Mouse (Mus musculus): ENCODE results near the gene Lamc1. TPM values are rescaled to one million over a fixed set of nuclear protein-coding genes. Genes with fewer than 3 reads are reported as not detected.
"Not testable (repeated sequence)": the region's sequence is repeated elsewhere in the genome, so short reads cannot be mapped to it uniquely, and the experiment has no call there.

The Lamc1 gene
- polyA plus RNA-seq, 1 experiment = 116 TPM

GRCm38 (mm10) chr1:153360556-153360955 lies 28.0 kb upstream of the Lamc1 start:
- DNase-seq = no peak
- Histone ChIP-seq H3K4me1 (ENCODE audit: control insufficient read depth, insufficient read depth, low read length) (no peaks in the 10 kb centered on the region), H3K4me3 (replicated peaks; ENCODE audit: extremely low read depth, low read depth, low read length) (no peak overlapping the region)
- TF ChIP-seq CTCF (IDR thresholded peaks at IDR 0.05; ENCODE audit: insufficient read depth, low read length) (no peak), POLR2A (IDR thresholded peaks at IDR 0.05; ENCODE audit: borderline replicate concordance, extremely low read depth, low read depth, low read length) (no peak)
- 55% methylated on average over 3 of the region's 3 CpGs for WGBS

- WGBS = 97% methylated on average over 1 of the region's 1 CpGs
- no peak overlapping the region for H3K4me3 ChIP-seq (replicated peaks; ENCODE audit: extremely low read depth, low read depth, low read length)
- H3K4me1 ChIP-seq (ENCODE audit: control insufficient read depth, insufficient read depth, low read length) = no peaks in the 10 kb centered on the region; the same call in 1 of the 2 replicates
- TF ChIP-seq CTCF (IDR thresholded peaks at IDR 0.05; ENCODE audit: insufficient read depth, low read length) = no peak
- no peak for TF ChIP-seq POLR2A (IDR thresholded peaks at IDR 0.05; ENCODE audit: borderline replicate concordance, extremely low read depth, low read depth, low read length)
- DNase-seq = no peak
Observed at GRCm38 (mm10) chr1:153357218-153357617, 24.6 kb upstream of the Lamc1 start.

DNA sequence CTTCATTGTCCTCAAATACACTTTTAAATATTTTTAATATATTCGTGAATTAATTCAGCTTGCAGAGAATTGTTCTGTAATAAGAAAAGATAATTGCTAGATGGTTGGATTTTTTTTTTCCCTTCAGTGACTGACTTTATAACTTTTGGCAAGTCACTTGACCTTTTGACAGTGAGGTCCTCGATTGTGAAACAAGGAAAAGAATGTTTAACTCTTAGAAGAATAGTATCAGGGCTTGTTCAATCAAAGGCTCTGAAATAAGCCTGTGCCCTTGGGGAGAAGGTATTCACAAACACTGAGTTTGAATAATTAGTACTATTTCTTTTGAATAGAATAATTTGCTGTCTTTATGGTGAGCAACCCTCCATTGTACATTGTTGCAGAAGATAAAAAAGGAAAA lies 21.9 kb upstream of the Lamc1 start:
- no peaks in the 10 kb centered on the region; the same call in 1 of the 2 replicates for H3K4me1 ChIP-seq (ENCODE audit: control insufficient read depth, insufficient read depth, low read length)
- no peak overlapping the region for H3K4me3 ChIP-seq (replicated peaks; ENCODE audit: extremely low read depth, low read depth, low read length)
- TF ChIP-seq CTCF (IDR thresholded peaks at IDR 0.05; ENCODE audit: insufficient read depth, low read length) (no peak), POLR2A (IDR thresholded peaks at IDR 0.05; ENCODE audit: borderline replicate concordance, extremely low read depth, low read depth, low read length) (no peak)
- no peak for DNase-seq
- 30% methylated on average over 2 of the region's 2 CpGs for WGBS

- no peak for DNase-seq
- H3K4me3 ChIP-seq (replicated peaks; ENCODE audit: extremely low read depth, low read depth, low read length) = no peak overlapping the region
- no peak for TF ChIP-seq CTCF (IDR thresholded peaks at IDR 0.05; ENCODE audit: insufficient read depth, low read length)
- no peak for TF ChIP-seq POLR2A (IDR thresholded peaks at IDR 0.05; ENCODE audit: borderline replicate concordance, extremely low read depth, low read depth, low read length)
- 33% methylated on average over 18 of the region's 18 CpGs for WGBS
- no peaks in the 10 kb centered on the region; the same call in 1 of the 2 replicates for H3K4me1 ChIP-seq (ENCODE audit: control insufficient read depth, insufficient read depth, low read length)
Observed at GRCm38 (mm10) chr1:153353736-153354430, 21.3 kb upstream of the Lamc1 start.

- WGBS = 49% methylated on average over 4 of the region's 4 CpGs
- no peak for DNase-seq
Observed at GRCm38 (mm10) chr1:153351034-153351433, 18.4 kb upstream of the Lamc1 start.

GRCm38 (mm10) chr1:153347726-153348125 lies 15.1 kb upstream of the Lamc1 start:
- H3K4me1 ChIP-seq (ENCODE audit: control insufficient read depth, insufficient read depth, low read length) = no peaks in the 10 kb centered on the region
- no peak overlapping the region for H3K4me3 ChIP-seq (replicated peaks; ENCODE audit: extremely low read depth, low read depth, low read length)
- no peak for TF ChIP-seq POLR2A (IDR thresholded peaks at IDR 0.05; ENCODE audit: borderline replicate concordance, extremely low read depth, low read depth, low read length)
- TF ChIP-seq CTCF (IDR thresholded peaks at IDR 0.05; ENCODE audit: insufficient read depth, low read length) = no peak
- WGBS = 83% methylated on average over 3 of the region's 3 CpGs
- no peak for DNase-seq

More at GRCm38 (mm10) chr1:153351034-153351433, 18.4 kb upstream of the Lamc1 start:
- no peak overlapping the region for H3K4me3 ChIP-seq (replicated peaks; ENCODE audit: extremely low read depth, low read depth, low read length)
- TF ChIP-seq CTCF (IDR thresholded peaks at IDR 0.05; ENCODE audit: insufficient read depth, low read length) (no peak), POLR2A (IDR thresholded peaks at IDR 0.05; ENCODE audit: borderline replicate concordance, extremely low read depth, low read depth, low read length) (no peak)
- no peaks in the 10 kb centered on the region; the same call in 1 of the 2 replicates for H3K4me1 ChIP-seq (ENCODE audit: control insufficient read depth, insufficient read depth, low read length)

DNA sequence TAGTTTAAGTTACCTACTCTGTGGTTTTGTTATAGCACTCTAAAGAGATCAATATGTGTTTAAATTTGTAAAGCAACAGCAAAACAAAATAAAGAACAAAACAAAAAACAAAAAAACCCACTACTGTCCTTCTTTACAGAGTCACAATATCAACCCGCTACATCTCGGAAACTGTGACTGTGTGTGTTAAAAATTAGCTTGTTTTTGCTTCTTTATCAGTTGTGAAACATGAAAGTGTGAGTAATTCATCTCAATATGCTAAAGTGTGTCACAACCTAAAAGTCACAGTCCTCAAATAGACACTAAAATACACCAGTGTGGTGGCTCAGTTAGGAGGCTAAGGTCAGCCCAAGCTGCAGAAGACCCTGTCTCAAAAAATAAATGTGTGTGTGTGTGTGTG lies 14.5 kb upstream of the Lamc1 start:
- no peak for TF ChIP-seq POLR2A (IDR thresholded peaks at IDR 0.05; ENCODE audit: borderline replicate concordance, extremely low read depth, low read depth, low read length)
- no peak for TF ChIP-seq CTCF (IDR thresholded peaks at IDR 0.05; ENCODE audit: insufficient read depth, low read length)
- DNase-seq = no peak
- WGBS = 96% methylated on average over 2 of the region's 2 CpGs
- Histone ChIP-seq H3K4me1 (ENCODE audit: control insufficient read depth, insufficient read depth, low read length) (no peaks in the 10 kb centered on the region), H3K4me3 (replicated peaks; ENCODE audit: extremely low read depth, low read depth, low read length) (no peak overlapping the region)

DNA sequence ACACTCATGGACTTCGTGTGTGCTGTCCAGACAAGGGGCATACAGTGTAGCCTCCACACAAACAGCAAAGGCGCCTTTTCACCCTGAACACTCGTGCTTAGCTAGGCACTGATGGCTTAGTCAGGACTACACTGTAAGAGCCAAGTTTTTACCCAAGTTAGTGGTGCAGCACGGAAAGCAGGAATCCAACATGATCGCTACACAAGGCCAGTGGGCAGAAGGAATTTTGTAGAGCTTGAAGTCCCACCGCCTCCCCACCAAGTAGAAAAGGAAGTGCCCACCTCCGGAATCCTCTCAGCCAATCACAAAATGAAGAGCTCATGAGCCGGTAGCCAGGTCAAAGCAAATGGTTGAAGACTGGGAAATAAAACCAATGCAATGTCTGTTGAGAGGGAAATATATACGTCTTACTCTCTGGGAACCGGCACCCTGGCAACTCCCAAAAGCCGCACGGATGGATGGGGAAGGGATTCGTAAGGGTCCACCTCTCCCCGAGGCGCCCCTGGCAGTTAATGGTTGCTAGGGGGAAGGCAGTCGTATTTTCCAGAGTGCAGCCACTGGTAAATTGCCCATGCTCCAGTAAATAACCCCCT lies 13.2 kb upstream of the Lamc1 start:
- DNase-seq = no peak
- Histone ChIP-seq H3K4me3 (replicated peaks; ENCODE audit: extremely low read depth, low read depth, low read length) (no peak overlapping the region), H3K4me1 (ENCODE audit: control insufficient read depth, insufficient read depth, low read length) (no peaks in the 10 kb centered on the region)
- 83% methylated on average over 16 of the region's 16 CpGs for WGBS
- TF ChIP-seq POLR2A (IDR thresholded peaks at IDR 0.05; ENCODE audit: borderline replicate concordance, extremely low read depth, low read depth, low read length) (no peak), CTCF (IDR thresholded peaks at IDR 0.05; ENCODE audit: insufficient read depth, low read length) (no peak)

DNA sequence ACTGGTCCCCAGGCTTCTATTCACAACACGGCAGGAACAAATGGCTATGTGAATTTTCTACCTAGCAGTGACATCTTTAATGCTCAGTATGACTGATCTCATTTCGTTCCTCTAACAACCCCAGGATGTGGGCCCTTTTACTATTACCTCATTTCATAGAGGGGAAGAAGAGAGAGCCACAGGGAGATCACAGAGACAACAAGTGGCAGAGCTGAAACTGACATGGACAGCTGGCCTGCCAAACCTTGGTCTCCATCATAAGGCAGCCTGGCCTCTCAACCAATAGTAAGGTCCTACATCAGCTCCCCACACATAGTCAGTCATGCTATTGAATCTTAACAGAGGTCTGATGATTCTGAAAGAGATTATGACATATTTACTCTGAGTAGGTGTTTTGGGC lies 12.4 kb upstream of the Lamc1 start:
- 85% methylated on average over 2 of the region's 2 CpGs for WGBS
- DNase-seq = no peak
- TF ChIP-seq POLR2A (IDR thresholded peaks at IDR 0.05; ENCODE audit: borderline replicate concordance, extremely low read depth, low read depth, low read length) = no peak
- no peak for TF ChIP-seq CTCF (IDR thresholded peaks at IDR 0.05; ENCODE audit: insufficient read depth, low read length)
- no peak overlapping the region for H3K4me3 ChIP-seq (replicated peaks; ENCODE audit: extremely low read depth, low read depth, low read length)
- H3K4me1 ChIP-seq (ENCODE audit: control insufficient read depth, insufficient read depth, low read length) = no peaks in the 10 kb centered on the region

DNA sequence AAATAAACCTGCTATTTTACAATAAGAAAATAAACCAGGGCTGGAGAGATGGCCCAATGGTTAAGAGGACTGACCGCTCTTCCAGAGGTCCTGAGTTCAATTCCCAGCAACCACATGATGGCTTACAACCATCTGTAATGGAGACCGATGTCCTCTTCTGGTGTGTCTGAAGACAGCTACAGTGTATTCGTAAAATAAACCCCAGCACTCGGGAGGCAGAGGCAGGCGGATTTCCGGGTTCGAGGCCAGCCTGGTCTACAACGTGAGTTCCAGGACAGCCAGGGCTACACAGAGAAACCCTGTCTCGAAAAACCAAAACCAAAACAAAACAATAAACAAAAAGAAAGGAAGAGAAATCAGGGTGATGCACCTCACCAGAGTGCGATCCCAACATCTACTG lies 2.9 kb upstream of the Lamc1 start:
- DNase-seq; H3K4me1 ChIP-seq (ENCODE audit: control insufficient read depth, insufficient read depth, low read length); H3K4me3 ChIP-seq (replicated peaks; ENCODE audit: extremely low read depth, low read depth, low read length): not testable (repeated sequence)
- 91% methylated on average over 10 of the region's 10 CpGs for WGBS
